8 mouse cellular contexts compared by ENCODE assay signal in the genomic region with DNA sequence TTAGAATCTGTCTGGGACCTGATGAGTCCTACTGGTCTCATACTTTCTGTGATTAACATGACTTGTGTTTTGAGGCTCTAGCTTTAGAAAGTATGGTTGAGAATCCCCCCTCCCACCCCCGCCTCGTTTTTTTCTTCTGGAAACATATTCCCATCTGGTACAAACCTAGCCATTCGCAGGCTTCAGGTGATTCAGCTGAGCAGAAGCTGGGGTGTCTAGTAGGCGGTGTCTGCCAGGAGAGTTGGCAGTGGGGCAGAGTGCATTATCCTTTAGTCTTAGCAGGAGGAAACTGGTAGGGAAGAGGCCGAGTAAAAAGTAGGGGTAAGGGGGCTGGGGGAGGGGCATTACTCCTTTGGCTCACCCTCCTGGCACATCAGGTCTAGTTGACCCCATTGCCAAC. TPM values are rescaled to one million over a fixed set of nuclear protein-coding genes. Genes with fewer than 3 reads are reported as not detected.
DNase-seq lines count a peak whose midpoint lies in the region; ATAC-seq lines count a peak whose summit lies in the region.

No protein-coding gene starts in this region.

- WGBS in heart, embryonic 11.5 days (ENCODE audit: insufficient replicate concordance) = 39% methylated on average over 5 of the region's 5 CpGs
- 42% methylated on average over 5 of the region's 5 CpGs for WGBS in liver, embryonic 13.5 days (ENCODE audit: insufficient replicate concordance)

- H3K27me3 ChIP-seq in heart, embryonic 11.5 days (ENCODE audit: control insufficient read depth, insufficient read depth, low read length) = no peaks in the 10 kb centered on the region
- H3K27me3 ChIP-seq in liver, embryonic 13.5 days = peaks cover 50% of the 10 kb centered on the region

- no peaks in the 10 kb centered on the region for H3K9me3 ChIP-seq in heart, embryonic 11.5 days (replicated peaks; ENCODE audit: control insufficient read depth, low read length)
- no peaks in the 10 kb centered on the region for H3K9me3 ChIP-seq in liver, embryonic 13.5 days (replicated peaks)

- H3K27ac ChIP-seq in heart, embryonic 11.5 days (ENCODE audit: low read depth, low read length) = no peak overlapping the region
- no peak overlapping the region for H3K27ac ChIP-seq in liver, embryonic 13.5 days

- H3K4me1 ChIP-seq in heart, embryonic 11.5 days (ENCODE audit: control insufficient read depth, insufficient read depth, low read length) = peaks cover 13% of the 10 kb centered on the region
- peaks cover 30% of the 10 kb centered on the region for H3K4me1 ChIP-seq in liver, embryonic 13.5 days (replicated peaks)

- DNase-seq in heart, adult 11 months = no peak
- DNase-seq in right cerebral cortex, postnatal 4 days = peak; percentile 11
- no peak for DNase-seq in right cerebral cortex, postnatal 10 days (ENCODE audit: low spot score in 2 of 2)
- no peak for DNase-seq in liver, embryonic 13.5 days
- no peak for DNase-seq in c-Kit-positive CD71-positive TER-119-positive erythroid progenitor cells, embryonic 14.5 days (ENCODE audit: low spot score)
- no peak for DNase-seq in frontal cortex, postnatal 25 days (ENCODE audit: low spot score in 2 of 2)
- DNase-seq in gastrocnemius, postnatal 10 days = no peak

- peak overlapping the region; percentile 98 for H3K4me2 ChIP-seq in heart, embryonic 11.5 days
- H3K4me2 ChIP-seq in liver, embryonic 13.5 days = peak overlapping the region; percentile 78

- peak overlapping the region; percentile 62 for H3K4me3 ChIP-seq in heart, embryonic 11.5 days (ENCODE audit: low read depth, low read length)
- peak overlapping the region; percentile 62; the same call in 1 of the 2 replicates for H3K4me3 ChIP-seq in liver, embryonic 13.5 days (replicated peaks)

- H3K9ac ChIP-seq in heart, embryonic 11.5 days (ENCODE audit: low read depth, low read length) = peak overlapping the region; percentile 71
- no peak overlapping the region for H3K9ac ChIP-seq in liver, embryonic 13.5 days

- ATAC-seq in heart, embryonic 11.5 days (replicated peaks; ENCODE audit: insufficient number of reproducible peaks, low FRiP score, low TSS enrichment) = no peak
- ATAC-seq in liver, embryonic 13.5 days (ENCODE audit: low read depth) = no peak

- H3K36me3 ChIP-seq in heart, embryonic 11.5 days (ENCODE audit: control insufficient read depth, insufficient read depth, low read length) = 0 out of 2 replicates have a peak, but pooled peaks cover 3% of the 10 kb centered on the region
- H3K36me3 ChIP-seq in liver, embryonic 13.5 days = no peaks in the 10 kb centered on the region

RNA-seq across cellular contexts. Expression of a gene that starts 30.2 kb away (rescaled TPM):
- not detected in 2 replicates for polyA plus RNA-seq in heart, embryonic 11.5 days (2014; fragmentation: Nextera tagmentation; extraction: Ambion mirVana)
- polyA plus RNA-seq in liver, embryonic 13.5 days (2015; fragmentation: Nextera tagmentation; extraction: Ambion mirVana) = not detected in 2 replicates
- not detected for total RNA-seq in gastrocnemius, postnatal 10 days (2021)

RNA-seq across cellular contexts. Expression of a gene that starts 44.5 kb away (rescaled TPM):
- 8.2 and 12.1 TPM in 2 replicates for polyA plus RNA-seq in heart, embryonic 11.5 days (2014; fragmentation: Nextera tagmentation; extraction: Ambion mirVana)
- 2.0 and 2.8 TPM in 2 replicates for polyA plus RNA-seq in liver, embryonic 13.5 days (2015; fragmentation: Nextera tagmentation; extraction: Ambion mirVana)
- total RNA-seq in gastrocnemius, postnatal 10 days (2021) = 1 to 10 TPM; 1.8 to 2.7 TPM
